Mouse (Mus musculus): ENCODE measurements around the gene Mgat3. TPM values are rescaled to one million over a fixed set of nuclear protein-coding genes. Genes with fewer than 3 reads are reported as not detected.

Mgat3 gene
- polyA plus RNA-seq, 1 experiment from 2014 or later = 12.1 TPM

- ATAC-seq = no peak
- peaks cover 30% of the 10 kb centered on the region for H3K4me1 ChIP-seq (replicated peaks)
- no peaks in the 10 kb centered on the region for H3K27me3 ChIP-seq (replicated peaks)
- no peaks in the 10 kb centered on the region for H3K9me3 ChIP-seq
- 65% methylated on average over 17 of the region's 17 CpGs for WGBS
- H3K27ac ChIP-seq = 0 out of 2 replicates have a peak overlapping the region, but pooled peaks have one; percentile 27
- H3K4me2 ChIP-seq (replicated peaks) = no peak overlapping the region
- H3K9ac ChIP-seq = no peak overlapping the region
- no peak overlapping the region for H3K4me3 ChIP-seq (replicated peaks)
- 0 out of 2 replicates have a peak, but pooled peaks cover 11% of the 10 kb centered on the region for H3K36me3 ChIP-seq
Observed at GRCm38 (mm10) chr15:80137945-80138791, 35.4 kb upstream of the Mgat3 start.

GRCm38 (mm10) chr15:80140302-80140701 is 33.2 kb upstream of the Mgat3 start:
- H3K4me1 ChIP-seq (replicated peaks) = peaks cover 16% of the 10 kb centered on the region
- no peak overlapping the region for H3K9ac ChIP-seq
- peak overlapping the region; percentile 36; the same call in 1 of the 2 replicates for H3K27ac ChIP-seq
- no peaks in the 10 kb centered on the region for H3K9me3 ChIP-seq
- no peak overlapping the region for H3K4me3 ChIP-seq (replicated peaks)
- H3K27me3 ChIP-seq (replicated peaks) = no peaks in the 10 kb centered on the region
- 74% methylated on average over 2 of the region's 2 CpGs for WGBS
- ATAC-seq = no peak
- H3K4me2 ChIP-seq (replicated peaks) = no peak overlapping the region
- H3K36me3 ChIP-seq = 0 out of 2 replicates have a peak, but pooled peaks cover 16% of the 10 kb centered on the region

GRCm38 (mm10) chr15:80140878-80141277 is 32.6 kb upstream of the Mgat3 start:
- no peak for ATAC-seq
- Histone ChIP-seq H3K4me3 (replicated peaks) (no peak overlapping the region), H3K4me1 (replicated peaks) (peaks cover 16% of the 10 kb centered on the region), H3K9me3 (no peaks in the 10 kb centered on the region), H3K4me2 (replicated peaks) (no peak overlapping the region), H3K36me3 (peaks cover 16% of the 10 kb centered on the region; the same call in 1 of the 2 replicates), H3K27me3 (replicated peaks) (no peaks in the 10 kb centered on the region), H3K27ac (peak overlapping the region; percentile 36; the same call in 1 of the 2 replicates), H3K9ac (no peak overlapping the region)
- WGBS = 68% methylated on average over 3 of the region's 3 CpGs

GRCm38 (mm10) chr15:80142130-80142529 is 31.4 kb upstream of the Mgat3 start:
- no peak overlapping the region for H3K4me2 ChIP-seq (replicated peaks)
- H3K9me3 ChIP-seq = no peaks in the 10 kb centered on the region
- no peak overlapping the region for H3K4me3 ChIP-seq (replicated peaks)
- no peak overlapping the region for H3K9ac ChIP-seq
- ATAC-seq = no peak
- H3K27me3 ChIP-seq (replicated peaks) = no peaks in the 10 kb centered on the region
- WGBS = 92% methylated on average over 3 of the region's 3 CpGs
- peaks cover 16% of the 10 kb centered on the region; the same call in 1 of the 2 replicates for H3K36me3 ChIP-seq
- H3K4me1 ChIP-seq (replicated peaks) = peaks cover 9% of the 10 kb centered on the region
- no peak overlapping the region for H3K27ac ChIP-seq

GRCm38 (mm10) chr15:80143760-80144159 is 29.8 kb upstream of the Mgat3 start:
- ATAC-seq = no peak
- WGBS = 93% methylated on average over 6 of the region's 6 CpGs
- H3K36me3 ChIP-seq = peaks cover 16% of the 10 kb centered on the region; the same call in 1 of the 2 replicates

GRCm38 (mm10) chr15:80145397-80145796 is 28.1 kb upstream of the Mgat3 start:
- no peak overlapping the region for H3K4me2 ChIP-seq (replicated peaks)
- no peak overlapping the region for H3K27ac ChIP-seq
- no peak overlapping the region for H3K4me3 ChIP-seq (replicated peaks)
- H3K9ac ChIP-seq = no peak overlapping the region
- no peaks in the 10 kb centered on the region for H3K9me3 ChIP-seq
- no peaks in the 10 kb centered on the region for H3K27me3 ChIP-seq (replicated peaks)
- peaks cover 22% of the 10 kb centered on the region; the same call in 1 of the 2 replicates for H3K36me3 ChIP-seq
- no peak for ATAC-seq
- H3K4me1 ChIP-seq (replicated peaks) = peaks cover 2% of the 10 kb centered on the region; the same call in 1 of the 2 replicates
- WGBS = 77% methylated on average over 5 of the region's 5 CpGs

More at GRCm38 (mm10) chr15:80143760-80144159, 29.8 kb upstream of the Mgat3 start:
- no peaks in the 10 kb centered on the region for H3K27me3 ChIP-seq (replicated peaks)
- H3K4me2 ChIP-seq (replicated peaks) = no peak overlapping the region
- no peak overlapping the region for H3K27ac ChIP-seq
- peaks cover 4% of the 10 kb centered on the region; the same call in 1 of the 2 replicates for H3K4me1 ChIP-seq (replicated peaks)
- no peak overlapping the region for H3K4me3 ChIP-seq (replicated peaks)
- no peaks in the 10 kb centered on the region for H3K9me3 ChIP-seq
- H3K9ac ChIP-seq = no peak overlapping the region

GRCm38 (mm10) chr15:80146153-80146552 is 27.4 kb upstream of the Mgat3 start:
- H3K4me3 ChIP-seq (replicated peaks) = no peak overlapping the region
- 56% methylated on average over 6 of the region's 6 CpGs for WGBS
- H3K4me2 ChIP-seq (replicated peaks) = no peak overlapping the region
- 0 out of 2 replicates have a peak, but pooled peaks cover 2% of the 10 kb centered on the region for H3K4me1 ChIP-seq (replicated peaks)
- H3K9me3 ChIP-seq = no peaks in the 10 kb centered on the region
- H3K9ac ChIP-seq = no peak overlapping the region
- H3K36me3 ChIP-seq = peaks cover 19% of the 10 kb centered on the region; the same call in 1 of the 2 replicates
- H3K27me3 ChIP-seq (replicated peaks) = no peaks in the 10 kb centered on the region
- no peak overlapping the region for H3K27ac ChIP-seq
- no peak for ATAC-seq

- 91% methylated on average over 14 of the region's 14 CpGs for WGBS
- H3K36me3 ChIP-seq = peaks cover 14% of the 10 kb centered on the region; the same call in 1 of the 2 replicates
Observed at GRCm38 (mm10) chr15:80147090-80147489, 26.4 kb upstream of the Mgat3 start.

GRCm38 (mm10) chr15:80147511-80147910 is 26.0 kb upstream of the Mgat3 start:
- H3K27me3 ChIP-seq (replicated peaks) = no peaks in the 10 kb centered on the region
- no peak for ATAC-seq
- H3K4me3 ChIP-seq (replicated peaks) = no peak overlapping the region
- 0 out of 2 replicates have a peak, but pooled peaks cover 2% of the 10 kb centered on the region for H3K4me1 ChIP-seq (replicated peaks)
- no peak overlapping the region for H3K9ac ChIP-seq
- H3K9me3 ChIP-seq = no peaks in the 10 kb centered on the region
- WGBS = 66% methylated on average over 5 of the region's 5 CpGs
- H3K27ac ChIP-seq = no peak overlapping the region
- H3K36me3 ChIP-seq = peaks cover 12% of the 10 kb centered on the region; the same call in 1 of the 2 replicates
- no peak overlapping the region for H3K4me2 ChIP-seq (replicated peaks)

More at GRCm38 (mm10) chr15:80147090-80147489, 26.4 kb upstream of the Mgat3 start:
- H3K27me3 ChIP-seq (replicated peaks) = no peaks in the 10 kb centered on the region
- H3K9ac ChIP-seq = no peak overlapping the region
- no peak for ATAC-seq
- H3K4me1 ChIP-seq (replicated peaks) = 0 out of 2 replicates have a peak, but pooled peaks cover 2% of the 10 kb centered on the region
- no peaks in the 10 kb centered on the region for H3K9me3 ChIP-seq
- no peak overlapping the region for H3K4me2 ChIP-seq (replicated peaks)
- no peak overlapping the region for H3K4me3 ChIP-seq (replicated peaks)
- no peak overlapping the region for H3K27ac ChIP-seq

GRCm38 (mm10) chr15:80148565-80148964 is 25.0 kb upstream of the Mgat3 start:
- no peak for ATAC-seq
- 0 out of 2 replicates have a peak, but pooled peaks cover 2% of the 10 kb centered on the region for H3K4me1 ChIP-seq (replicated peaks)
- peaks cover 9% of the 10 kb centered on the region; the same call in 1 of the 2 replicates for H3K36me3 ChIP-seq
- H3K4me3 ChIP-seq (replicated peaks) = no peak overlapping the region
- no peaks in the 10 kb centered on the region for H3K27me3 ChIP-seq (replicated peaks)
- no peak overlapping the region for H3K4me2 ChIP-seq (replicated peaks)
- H3K27ac ChIP-seq = no peak overlapping the region
- WGBS = 87% methylated on average over 8 of the region's 8 CpGs
- no peaks in the 10 kb centered on the region for H3K9me3 ChIP-seq
- H3K9ac ChIP-seq = no peak overlapping the region

GRCm38 (mm10) chr15:80149517-80149916 is 24.0 kb upstream of the Mgat3 start:
- WGBS = 92% methylated on average over 7 of the region's 7 CpGs
- Histone ChIP-seq H3K4me3 (replicated peaks) (no peak overlapping the region), H3K27ac (no peak overlapping the region), H3K9me3 (no peaks in the 10 kb centered on the region), H3K4me1 (replicated peaks) (0 out of 2 replicates have a peak, but pooled peaks cover 2% of the 10 kb centered on the region), H3K4me2 (replicated peaks) (no peak overlapping the region), H3K27me3 (replicated peaks) (no peaks in the 10 kb centered on the region), H3K9ac (no peak overlapping the region), H3K36me3 (peaks cover 15% of the 10 kb centered on the region)
- no peak for ATAC-seq

- 91% methylated on average over 10 of the region's 10 CpGs for WGBS
- Histone ChIP-seq H3K4me3 (replicated peaks) (no peak overlapping the region), H3K36me3 (peaks cover 31% of the 10 kb centered on the region), H3K4me2 (replicated peaks) (no peak overlapping the region), H3K27me3 (replicated peaks) (no peaks in the 10 kb centered on the region), H3K4me1 (replicated peaks) (0 out of 2 replicates have a peak, but pooled peaks cover 2% of the 10 kb centered on the region), H3K9ac (no peak overlapping the region), H3K27ac (no peak overlapping the region), H3K9me3 (no peaks in the 10 kb centered on the region)
- no peak for ATAC-seq
Observed at GRCm38 (mm10) chr15:80152663-80153062, 20.9 kb upstream of the Mgat3 start.

Data from intestine, embryonic 15.5 days (tissue).